Mouse (Mus musculus): ENCODE data around the gene Chd2.

GRCm38 (mm10) chr7:73377307-73377706 lies 164.3 kb downstream of the Chd2 start:
- no peak for TF ChIP-seq POLR2A (IDR thresholded peaks at IDR 0.05; ENCODE audit: low read depth, low read length)
- no peak for TF ChIP-seq CTCF (conservative IDR thresholded peaks at IDR 0.05; ENCODE audit: insufficient read depth, insufficient read length, low read depth, low read length)

All from kidney, adult 2 months (tissue).